Mouse (Mus musculus): ENCODE data around the gene B430306N03Rik. TPM values are rescaled to one million over a fixed set of nuclear protein-coding genes. Genes with fewer than 3 reads are reported as not detected.
A peak's percentile ranks its signal among the peaks of the same experiment; 100 is the strongest.
"Not testable (repeated sequence)": the region's sequence is repeated elsewhere in the genome, so short reads cannot be mapped to it uniquely, and the experiment has no call there.

The B430306N03Rik gene
- total RNA-seq, 2 experiments from 2014 or later: not detected

GRCm38 (mm10) chr17:48312124-48312523 is 3.8 kb upstream of the B430306N03Rik start:
- DNase-seq: no peak

GRCm38 (mm10) chr17:48318686-48319085 is 2.7 kb downstream of the B430306N03Rik start:
- no peak for DNase-seq

- no peak for DNase-seq
Measured at GRCm38 (mm10) chr17:48321279-48321678, 5.3 kb downstream of the B430306N03Rik start.

- no peak for DNase-seq
Measured at GRCm38 (mm10) chr17:48323236-48323635, 7.3 kb downstream of the B430306N03Rik start.

GRCm38 (mm10) chr17:48324258-48324657 is 8.3 kb downstream of the B430306N03Rik start:
- DNase-seq: no peak

- DNase-seq: no peak
Measured at GRCm38 (mm10) chr17:48325093-48325492, 9.2 kb downstream of the B430306N03Rik start.

GRCm38 (mm10) chr17:48325638-48326037 is 9.7 kb downstream of the B430306N03Rik start:
- no peak for DNase-seq

- no peak for DNase-seq
Measured at GRCm38 (mm10) chr17:48326656-48327055, 10.7 kb downstream of the B430306N03Rik start.

- DNase-seq: no peak
Measured at GRCm38 (mm10) chr17:48332524-48332923, 16.6 kb downstream of the B430306N03Rik start.

- DNase-seq: no peak
Measured at GRCm38 (mm10) chr17:48334186-48334585, 18.2 kb downstream of the B430306N03Rik start.

- peak; percentile 30 for DNase-seq
Measured at GRCm38 (mm10) chr17:48336857-48337256, 20.9 kb downstream of the B430306N03Rik start.

GRCm38 (mm10) chr17:48340267-48340666 is 24.3 kb downstream of the B430306N03Rik start:
- DNase-seq: no peak

- no peak for DNase-seq
Measured at GRCm38 (mm10) chr17:48341947-48342346, 26.0 kb downstream of the B430306N03Rik start.

GRCm38 (mm10) chr17:48343065-48343464 is 27.1 kb downstream of the B430306N03Rik start:
- DNase-seq: no peak

GRCm38 (mm10) chr17:48345824-48346223 is 29.9 kb downstream of the B430306N03Rik start:
- DNase-seq: no peak

- no peak for DNase-seq
Measured at GRCm38 (mm10) chr17:48346231-48346630, 30.3 kb downstream of the B430306N03Rik start, which contains the start of gene Trem2. TSS of gene Trem2 (plus strand) at chr17:48346401.

GRCm38 (mm10) chr17:48346834-48347233 is 30.9 kb downstream of the B430306N03Rik start:
- DNase-seq: no peak

- no peak for DNase-seq
Measured at GRCm38 (mm10) chr17:48347287-48347686, 31.3 kb downstream of the B430306N03Rik start.

GRCm38 (mm10) chr17:48350681-48351193 is 34.8 kb downstream of the B430306N03Rik start:
- no peak for DNase-seq

GRCm38 (mm10) chr17:48352976-48353375 is 37.0 kb downstream of the B430306N03Rik start:
- not testable (repeated sequence) for DNase-seq

GRCm38 (mm10) chr17:48355822-48356221 is 39.9 kb downstream of the B430306N03Rik start:
- DNase-seq: no peak

GRCm38 (mm10) chr17:48357892-48358291 is 42.0 kb downstream of the B430306N03Rik start:
- no peak for DNase-seq

GRCm38 (mm10) chr17:48359616-48360015 is 43.7 kb downstream of the B430306N03Rik start, which contains the start of gene Treml1:
TSS of gene Treml1 (plus strand) at chr17:48359916.
- DNase-seq: no peak

GRCm38 (mm10) chr17:48360462-48360861 is 44.5 kb downstream of the B430306N03Rik start:
- no peak for DNase-seq
